Mouse (Mus musculus): ENCODE data around the gene Zfp729b.

Gene Zfp729b

DNA sequence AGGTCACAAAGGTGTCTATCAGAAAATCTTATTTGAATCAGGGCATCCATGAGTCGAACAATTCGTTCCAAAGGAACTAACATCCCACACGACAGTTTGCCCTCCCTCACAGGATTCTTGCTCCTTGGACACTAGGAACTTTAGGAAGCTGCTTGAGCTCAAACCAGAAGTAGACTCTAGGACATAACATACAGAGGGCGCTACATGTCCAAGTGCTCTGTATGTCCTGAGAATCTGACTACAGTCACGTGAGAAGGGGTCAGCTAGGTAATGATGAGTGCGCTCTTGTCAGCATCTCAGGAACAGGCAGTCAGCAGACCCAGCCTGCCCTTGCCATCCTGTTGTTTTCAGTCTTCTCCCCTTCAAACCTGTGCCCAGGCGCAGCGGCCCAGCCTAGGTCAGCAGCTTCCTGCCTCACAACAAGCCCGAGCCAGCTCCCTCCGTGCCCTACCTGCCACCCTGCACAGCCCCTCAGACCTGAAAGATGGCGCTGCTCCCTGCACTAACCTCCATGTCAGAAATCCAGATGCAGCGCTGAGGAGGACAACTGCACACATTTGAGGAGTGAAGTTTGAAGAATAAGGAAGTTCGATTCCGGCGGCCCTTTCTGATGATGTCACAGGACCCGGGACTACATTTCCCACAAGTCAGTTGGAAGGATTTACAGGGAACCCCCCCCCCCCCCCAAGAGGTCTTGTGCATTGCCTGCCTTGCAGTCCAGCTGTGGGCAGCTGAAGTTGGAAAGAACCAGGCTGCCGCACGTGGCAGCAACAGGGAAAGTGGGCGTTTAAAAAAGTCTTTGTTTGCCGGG lies at the start of gene Zfp729b:
Gene Zfp729b, minus strand, starts transcription at position 642 of the 811 bp plus-strand sequence.
- DNase-seq (ENCODE audit: low spot score) = peak; percentile 84

DNA sequence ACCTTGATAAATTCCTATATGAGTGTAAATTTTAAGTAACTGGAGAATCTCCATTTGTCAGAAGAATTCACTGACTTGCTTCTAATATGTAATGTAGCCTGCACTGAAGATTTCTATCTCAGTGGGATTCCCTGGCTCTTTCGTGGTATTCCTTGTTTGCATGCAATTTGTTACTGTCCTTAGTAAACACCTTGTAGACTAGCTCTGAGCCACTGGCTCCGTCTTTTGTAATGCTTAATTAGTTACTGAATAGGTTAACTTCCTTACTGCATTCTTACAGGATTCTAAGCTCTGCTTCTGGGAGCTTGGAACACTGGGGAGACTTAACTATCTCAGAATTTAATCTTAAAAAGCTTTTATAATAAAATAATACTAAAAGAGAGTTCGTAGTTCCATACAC lies 43.0 kb upstream of the Zfp729b start:
- no peak for DNase-seq (ENCODE audit: low spot score)

DNA sequence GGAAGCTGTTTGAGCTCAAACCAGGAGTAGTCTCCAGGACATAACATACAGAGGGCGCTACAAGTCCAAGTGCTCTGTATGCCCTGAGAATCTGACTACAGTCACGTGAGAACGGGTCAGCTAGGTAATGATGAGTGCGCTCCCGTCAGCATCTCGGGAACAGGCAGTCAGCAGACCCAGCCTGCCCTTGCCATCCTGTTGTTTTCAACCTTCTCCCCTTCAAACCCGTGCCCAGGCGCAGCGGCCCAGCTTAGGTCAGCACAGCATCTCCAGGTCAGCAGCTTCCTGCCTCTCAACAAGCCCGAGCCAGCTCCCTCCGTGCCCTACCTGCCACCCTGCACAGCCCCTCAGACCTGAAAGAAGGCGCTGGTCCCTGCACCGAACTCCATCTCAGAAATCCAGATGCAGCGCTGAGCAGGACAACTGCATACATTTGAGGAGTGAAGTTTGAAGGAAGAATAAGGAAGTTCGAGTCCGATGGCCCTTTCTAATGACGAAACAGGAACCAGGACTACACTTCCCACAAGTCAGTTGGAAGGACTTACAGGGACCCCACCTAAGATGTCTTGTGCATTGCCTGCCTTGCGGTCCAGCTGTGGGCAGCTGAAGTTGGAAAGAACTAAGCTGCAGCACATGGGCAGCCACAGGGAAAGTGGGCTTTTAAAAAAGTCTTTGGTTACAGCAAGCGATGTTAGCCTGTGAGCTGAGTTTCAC lies 27.9 kb upstream of the Zfp729b start, which contains the start of the genes Gm49345 and Zfp729a:
Gene Gm49345, minus strand, starts transcription at position 476 of the 714 bp plus-strand sequence.
Gene Zfp729a, minus strand, starts transcription at position 498 of the 714 bp plus-strand sequence.
- peak; percentile 66 for DNase-seq (ENCODE audit: low spot score)

DNA sequence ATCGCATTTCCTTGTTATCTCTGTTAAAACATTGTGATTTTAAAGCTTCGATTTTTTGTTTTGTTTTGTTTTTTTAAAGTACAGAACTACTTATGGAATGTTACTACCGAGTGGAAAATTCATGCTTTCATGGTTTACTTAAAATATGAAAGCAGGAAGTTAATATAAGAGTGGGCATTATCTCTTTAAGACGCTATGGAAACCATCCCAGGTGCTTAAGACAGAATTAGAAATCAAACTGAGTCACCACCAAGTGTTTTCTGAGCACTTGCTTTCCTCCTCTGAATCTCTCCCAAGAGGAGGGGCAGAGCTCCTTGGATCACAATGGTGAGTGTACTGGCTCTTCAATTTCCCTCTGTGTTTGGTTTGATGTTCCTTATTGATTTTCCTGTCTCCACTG lies 601 bp upstream of the Zfp729b start:
- no peak for DNase-seq (ENCODE audit: low spot score)

DNA sequence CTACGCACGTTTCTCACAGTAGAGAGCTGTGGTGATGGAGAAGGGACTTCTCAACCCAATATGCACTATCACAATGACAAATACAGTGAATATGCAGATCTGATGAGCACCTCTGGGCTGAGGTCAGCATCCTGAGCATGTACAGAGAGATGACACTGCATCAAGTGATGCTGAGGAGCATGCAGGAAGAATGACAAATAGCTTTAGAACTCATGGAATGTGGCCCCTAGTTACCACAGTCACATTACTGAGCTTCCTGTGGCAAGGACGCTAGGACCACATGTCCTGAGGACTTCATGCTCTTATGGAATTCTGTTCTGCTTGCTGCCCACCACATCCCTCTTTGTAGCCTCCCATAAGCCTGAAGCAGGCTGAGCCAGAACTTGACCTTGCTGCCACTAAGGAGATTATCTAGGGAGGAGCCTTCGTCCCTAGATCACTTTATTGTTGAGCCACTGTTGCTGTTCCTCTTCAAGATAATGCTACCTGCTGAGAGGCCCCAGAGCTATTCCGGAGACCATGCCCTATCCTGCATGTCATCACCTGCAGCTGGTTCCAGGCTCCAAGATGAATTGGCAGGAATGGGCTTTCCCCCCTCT lies 36.8 kb downstream of the Zfp729b start:
- DNase-seq (ENCODE audit: low spot score) = no peak

DNA sequence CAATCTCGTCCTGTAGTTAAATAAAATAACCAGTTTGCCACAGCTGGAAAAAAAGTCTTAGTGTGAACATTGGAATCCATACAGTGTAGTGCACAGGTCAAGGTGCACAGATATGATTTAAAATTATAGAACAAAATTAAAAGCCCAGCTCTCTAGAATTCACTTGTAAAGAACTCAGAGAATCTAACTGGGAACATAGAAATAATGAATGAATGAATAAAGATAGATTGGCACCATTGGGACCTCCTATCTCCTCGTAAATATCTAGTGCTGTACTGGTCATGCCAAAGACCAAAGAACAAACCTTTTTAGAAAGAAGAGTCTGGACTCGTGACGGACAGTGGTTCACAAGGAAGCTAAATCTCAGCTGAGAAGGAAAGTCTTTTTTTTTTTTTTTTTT lies 55.8 kb downstream of the Zfp729b start, which contains the start of gene Zfp748:
Gene Zfp748, minus strand, starts transcription at position 101 of the 400 bp plus-strand sequence.
- no peak for DNase-seq (ENCODE audit: low spot score)

DNA sequence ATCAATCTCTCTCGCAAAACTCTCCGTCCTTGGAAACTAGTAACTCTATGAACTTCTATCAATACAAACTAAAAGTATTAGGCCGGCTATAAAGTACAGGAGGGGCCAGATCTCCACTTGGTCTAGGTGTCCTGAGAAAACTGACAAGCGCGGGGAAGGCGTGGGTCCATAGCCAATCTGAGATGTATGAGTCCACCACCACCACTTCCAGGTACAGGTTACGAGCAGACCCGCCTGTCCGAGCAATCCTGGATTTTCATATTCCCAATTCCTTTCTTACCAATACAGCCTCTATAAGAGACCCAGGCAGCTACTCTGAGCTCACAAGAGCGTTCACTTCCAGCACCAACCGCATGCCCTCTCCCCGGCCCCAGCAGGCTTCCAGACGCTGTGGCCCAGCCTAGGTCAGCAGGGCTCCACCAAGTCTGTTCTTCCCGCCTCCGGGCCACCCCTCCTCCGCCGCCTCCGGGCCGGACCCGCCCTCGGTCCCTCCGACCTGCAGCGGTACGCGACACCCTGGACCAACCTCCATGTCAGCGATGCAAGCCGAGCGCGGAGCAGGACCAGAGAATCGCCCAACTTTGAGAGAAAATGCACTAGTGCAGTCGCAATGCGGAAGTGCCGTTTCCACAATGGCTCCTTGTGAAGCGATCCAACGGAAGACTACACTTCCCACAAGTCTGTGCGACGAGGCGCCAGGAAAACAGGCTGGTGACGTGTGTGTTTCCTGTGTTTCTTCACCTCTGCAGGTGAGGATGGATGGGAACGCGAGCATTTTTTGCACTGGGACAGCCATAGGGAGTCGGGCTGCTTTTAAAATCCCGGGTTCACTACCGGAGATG lies 56.8 kb downstream of the Zfp729b start:
- peak; percentile 61 for DNase-seq (ENCODE audit: low spot score)

DNA sequence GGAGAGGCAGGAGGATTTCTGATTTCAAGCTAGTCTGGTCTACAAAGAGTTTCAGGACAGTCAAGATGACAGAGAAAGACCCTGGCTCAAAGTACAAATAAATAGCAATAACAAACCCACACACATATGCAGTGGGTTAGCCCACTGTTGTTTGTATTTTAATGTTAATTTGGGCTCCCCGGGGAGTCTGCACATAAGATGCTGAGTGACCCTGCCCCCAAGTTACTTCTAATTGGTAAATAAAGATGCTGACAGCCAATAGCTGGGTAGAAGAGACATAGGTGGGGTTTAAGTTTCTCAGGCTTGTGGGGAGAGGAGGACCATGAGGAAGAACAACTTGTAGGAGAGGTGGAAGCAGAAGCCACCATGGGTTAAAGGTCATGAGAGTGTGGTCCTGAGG lies 63.6 kb downstream of the Zfp729b start:
- DNase-seq (ENCODE audit: low spot score) = no peak
